Mouse (Mus musculus) midbrain, embryonic 11.5 days (tissue): ENCODE data around the gene Spop. TPM values are rescaled to one million over a fixed set of nuclear protein-coding genes. Genes with fewer than 3 reads are reported as not detected.

Experiments
- ATAC-seq: fragments of 200-750 bp; cut with Nextera tagmentation; 2 replicates; pipeline ENCODE4 v1.8.0; 2017; ENCODE audit warnings: moderate TSS enrichment, moderate library complexity; ENCODE audit not compliant: low FRiP score
- DNase-seq: peaks from one replicate; pipeline ENCODE4 v3.0.0; 2015; ENCODE audit warnings: low spot score; ENCODE audit errors: missing footprints
- H3K27ac ChIP-seq: fragments of 300-500 bp; sonication (generic); 2 replicates; pipeline ENCODE4 v1.5.1; 2014; ENCODE audit warnings: low read depth, low read length
- H3K27me3 ChIP-seq: fragments of 300-500 bp; sonication (generic); 2 replicates; pipeline ENCODE4 v1.6.1; 2014; ENCODE audit warnings: mild to moderate bottlenecking, low read length, moderate library complexity, mixed read lengths; ENCODE audit not compliant: control insufficient read depth, insufficient read depth
- H3K36me3 ChIP-seq: fragments of 300-500 bp; sonication (generic); 2 replicates; pipeline ENCODE4 v1.6.1; 2014; ENCODE audit warnings: mild to moderate bottlenecking, low read length, moderate library complexity, mixed read lengths; ENCODE audit not compliant: control insufficient read depth, insufficient read depth
- H3K4me1 ChIP-seq: fragments of 300-500 bp; sonication (generic); 2 replicates; pipeline ENCODE4 v1.6.1; 2014; ENCODE audit warnings: low read length; ENCODE audit not compliant: control insufficient read depth, insufficient read depth
- H3K4me2 ChIP-seq: fragments of 300-500 bp; sonication (generic); 2 replicates; pipeline ENCODE4 v1.6.1; 2014; ENCODE audit warnings: mild to moderate bottlenecking, moderate library complexity
- H3K4me3 ChIP-seq: fragments of 300-500 bp; sonication (generic); 2 replicates; pipeline ENCODE4 v1.5.1; 2014; ENCODE audit warnings: low read depth, low read length
- H3K9ac ChIP-seq: fragments of 300-500 bp; sonication (generic); 2 replicates; pipeline ENCODE4 v1.6.1; 2014; ENCODE audit warnings: low read length
- H3K9me3 ChIP-seq: fragments of 300-500 bp; sonication (generic); 2 replicates; pipeline ENCODE4 v1.6.1; 2016; ENCODE audit warnings: low read length; ENCODE audit not compliant: control insufficient read depth
- WGBS: fragments of 180-500 bp; shearing (Covaris S2); extraction: QIAGEN DNeasy Blood & Tissue Kit; methylation state at CpG from one replicate; pipeline ENCODE4 v1.1.7; 2014; 5-methylcytosine and 5-hydroxymethylcytosine counted together
- polyA plus RNA-seq: library from polyadenylated mRNA; unstranded; fragments of >200 nt; fragmentation: Nextera tagmentation; extraction: Ambion mirVana; gene quantifications from 2 replicates; pipeline ENCODE4 v1.2.1, GENCODE M21; 2014

Spop gene
- 132 and 162 TPM in 2 replicates for polyA plus RNA-seq

GRCm38 (mm10) chr11:95413641-95414535, at the start of gene Spop:
TSS of gene Spop (plus strand) at chr11:95414080.
- Histone ChIP-seq H3K9me3 (no peaks in the 10 kb centered on the region), H3K27ac (peak within 1 kb of the TSS; percentile 91), H3K4me1 (peaks cover 19% of the 10 kb centered on the region), H3K9ac (peak within 1 kb of the TSS; percentile 77), H3K4me3 (peak within 1 kb of the TSS; percentile 57), H3K36me3 (0 out of 2 replicates have a peak, but pooled peaks cover 3% of the 10 kb centered on the region), H3K27me3 (peaks cover 6% of the 10 kb centered on the region; the same call in 1 of the 2 replicates), H3K4me2 (peak within 1 kb of the TSS; percentile 83)
- WGBS = 2% methylated on average over 45 of the region's 58 CpGs
- peak; percentile 99 for DNase-seq
- peak; percentile 83 for ATAC-seq

- no peak overlapping the region for H3K4me2 ChIP-seq
- no peaks in the 10 kb centered on the region for H3K36me3 ChIP-seq
- H3K9ac ChIP-seq = no peak overlapping the region
- H3K4me1 ChIP-seq = no peaks in the 10 kb centered on the region
- DNase-seq = no peak
- H3K27ac ChIP-seq = no peak overlapping the region
- ATAC-seq = no peak
- no peak overlapping the region for H3K4me3 ChIP-seq
- 86% methylated on average over 5 of the region's 5 CpGs for WGBS
- no peaks in the 10 kb centered on the region for H3K9me3 ChIP-seq
- H3K27me3 ChIP-seq = no peaks in the 10 kb centered on the region
Observed at GRCm38 (mm10) chr11:95364388-95364787, 49.5 kb upstream of the Spop start.

GRCm38 (mm10) chr11:95365596-95365995, 48.3 kb upstream of the Spop start:
- H3K4me3 ChIP-seq = no peak overlapping the region
- no peaks in the 10 kb centered on the region for H3K4me1 ChIP-seq
- no peaks in the 10 kb centered on the region for H3K36me3 ChIP-seq
- H3K4me2 ChIP-seq = no peak overlapping the region
- WGBS = 89% methylated on average over 10 of the region's 10 CpGs
- no peaks in the 10 kb centered on the region for H3K9me3 ChIP-seq
- ATAC-seq (no peak), DNase-seq (no peak)
- no peak overlapping the region for H3K9ac ChIP-seq
- no peaks in the 10 kb centered on the region for H3K27me3 ChIP-seq
- no peak overlapping the region for H3K27ac ChIP-seq

- H3K36me3 ChIP-seq = no peaks in the 10 kb centered on the region
- no peaks in the 10 kb centered on the region for H3K4me1 ChIP-seq
- DNase-seq (no peak), ATAC-seq (no peak)
- 92% methylated on average over 6 of the region's 6 CpGs for WGBS
- no peak overlapping the region for H3K4me3 ChIP-seq
- H3K27ac ChIP-seq = no peak overlapping the region
- no peak overlapping the region for H3K9ac ChIP-seq
- H3K27me3 ChIP-seq = no peaks in the 10 kb centered on the region
- no peak overlapping the region for H3K4me2 ChIP-seq
- no peaks in the 10 kb centered on the region for H3K9me3 ChIP-seq
Observed at GRCm38 (mm10) chr11:95366280-95366897, 47.5 kb upstream of the Spop start.

- Histone ChIP-seq H3K27me3 (no peaks in the 10 kb centered on the region), H3K27ac (no peak overlapping the region), H3K4me1 (no peaks in the 10 kb centered on the region), H3K4me3 (no peak overlapping the region), H3K4me2 (no peak overlapping the region), H3K36me3 (no peaks in the 10 kb centered on the region), H3K9ac (no peak overlapping the region), H3K9me3 (no peaks in the 10 kb centered on the region)
- WGBS = 87% methylated on average over 8 of the region's 8 CpGs
- ATAC-seq (no peak), DNase-seq (no peak)
Observed at GRCm38 (mm10) chr11:95367011-95367735, 46.7 kb upstream of the Spop start.

- no peaks in the 10 kb centered on the region for H3K27me3 ChIP-seq
- no peak overlapping the region for H3K4me2 ChIP-seq
- WGBS = 89% methylated on average over 8 of the region's 8 CpGs
- no peak overlapping the region for H3K27ac ChIP-seq
- DNase-seq = no peak
- no peak overlapping the region for H3K9ac ChIP-seq
- H3K4me1 ChIP-seq = no peaks in the 10 kb centered on the region
- no peak for ATAC-seq
- H3K4me3 ChIP-seq = no peak overlapping the region
- H3K9me3 ChIP-seq = no peaks in the 10 kb centered on the region
- no peaks in the 10 kb centered on the region for H3K36me3 ChIP-seq
Observed at GRCm38 (mm10) chr11:95368231-95368823, 45.6 kb upstream of the Spop start.

GRCm38 (mm10) chr11:95368871-95369270, 45.0 kb upstream of the Spop start:
- Histone ChIP-seq H3K27ac (no peak overlapping the region), H3K4me3 (no peak overlapping the region), H3K36me3 (no peaks in the 10 kb centered on the region), H3K9me3 (no peaks in the 10 kb centered on the region), H3K27me3 (no peaks in the 10 kb centered on the region), H3K9ac (no peak overlapping the region), H3K4me2 (no peak overlapping the region), H3K4me1 (no peaks in the 10 kb centered on the region)
- no peak for DNase-seq
- no peak for ATAC-seq
- WGBS = 92% methylated on average over 4 of the region's 4 CpGs

- H3K27ac ChIP-seq = no peak overlapping the region
- no peak overlapping the region for H3K4me2 ChIP-seq
- no peaks in the 10 kb centered on the region for H3K27me3 ChIP-seq
- H3K4me1 ChIP-seq = no peaks in the 10 kb centered on the region
- WGBS = 78% methylated on average over 15 of the region's 15 CpGs
- H3K9me3 ChIP-seq = no peaks in the 10 kb centered on the region
- H3K9ac ChIP-seq = peak overlapping the region; percentile 20; the same call in 1 of the 2 replicates
- DNase-seq = no peak
- H3K4me3 ChIP-seq = no peak overlapping the region
- no peak for ATAC-seq
- H3K36me3 ChIP-seq = no peaks in the 10 kb centered on the region
Observed at GRCm38 (mm10) chr11:95369964-95370890, 43.7 kb upstream of the Spop start.
